Mouse (Mus musculus) kidney, adult 10 weeks (tissue): Measurements from ENCODE around the gene Fbxw4. TPM values are rescaled to one million over a fixed set of nuclear protein-coding genes. Genes with fewer than 3 reads are reported as not detected.

ENCODE experiments used
- polyA plus RNA-seq: library from polyadenylated mRNA; stranded (reverse); fragments of 350-450 nt; fragmentation: Illumina TruSeq; extraction: RNeasy Lipid Tissue Mini Kit (QIAGEN cat#74804); gene quantifications from one replicate; pipeline ENCODE4 v1.2.3, GENCODE M21; 2014; ENCODE audit warnings: low read depth, low replicate concordance

Gene Fbxw4
- polyA plus RNA-seq: 0.65 TPM

DNA sequence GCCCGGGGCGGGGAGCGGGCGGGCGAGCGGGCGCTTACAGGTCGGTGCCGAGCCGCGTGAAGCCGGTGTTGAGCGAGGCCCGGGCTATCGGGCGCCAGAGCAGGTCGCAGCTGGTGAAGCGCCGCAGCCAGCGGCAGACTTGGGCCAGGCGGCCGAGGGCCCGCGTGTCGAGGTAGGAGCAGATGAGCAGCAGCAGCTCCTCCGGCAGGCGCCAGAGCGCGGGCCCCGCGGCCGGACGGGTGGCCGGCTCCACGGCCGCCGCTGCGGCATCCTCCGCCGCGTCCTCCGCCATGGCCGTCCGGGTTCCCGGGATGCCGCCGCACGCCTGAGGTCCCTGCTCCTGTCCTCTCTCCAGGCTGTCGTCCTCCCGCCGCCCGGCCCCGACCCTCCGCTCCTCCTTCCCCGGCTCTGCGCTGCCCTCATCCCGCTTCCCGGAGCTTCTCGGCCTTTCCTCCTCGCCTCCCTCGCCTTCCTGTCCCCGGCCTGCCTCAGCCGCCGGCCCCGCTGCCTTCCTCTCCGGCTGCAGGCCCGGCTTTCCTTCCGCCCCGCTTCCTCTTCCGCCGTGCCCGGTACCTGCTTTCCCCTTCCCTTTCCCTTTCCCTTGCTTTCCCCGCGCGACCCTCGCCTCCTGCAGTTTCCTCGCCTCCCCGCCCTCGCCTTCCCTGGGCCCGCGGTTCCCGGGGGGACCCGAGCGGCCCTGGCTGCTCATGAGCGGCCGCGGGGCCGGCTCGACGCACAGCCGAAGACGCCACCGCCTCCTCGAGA lies at the start of gene Fbxw4:
TSS of gene Fbxw4 (minus strand) at position 575 of the 765 bp plus-strand sequence.

DNA sequence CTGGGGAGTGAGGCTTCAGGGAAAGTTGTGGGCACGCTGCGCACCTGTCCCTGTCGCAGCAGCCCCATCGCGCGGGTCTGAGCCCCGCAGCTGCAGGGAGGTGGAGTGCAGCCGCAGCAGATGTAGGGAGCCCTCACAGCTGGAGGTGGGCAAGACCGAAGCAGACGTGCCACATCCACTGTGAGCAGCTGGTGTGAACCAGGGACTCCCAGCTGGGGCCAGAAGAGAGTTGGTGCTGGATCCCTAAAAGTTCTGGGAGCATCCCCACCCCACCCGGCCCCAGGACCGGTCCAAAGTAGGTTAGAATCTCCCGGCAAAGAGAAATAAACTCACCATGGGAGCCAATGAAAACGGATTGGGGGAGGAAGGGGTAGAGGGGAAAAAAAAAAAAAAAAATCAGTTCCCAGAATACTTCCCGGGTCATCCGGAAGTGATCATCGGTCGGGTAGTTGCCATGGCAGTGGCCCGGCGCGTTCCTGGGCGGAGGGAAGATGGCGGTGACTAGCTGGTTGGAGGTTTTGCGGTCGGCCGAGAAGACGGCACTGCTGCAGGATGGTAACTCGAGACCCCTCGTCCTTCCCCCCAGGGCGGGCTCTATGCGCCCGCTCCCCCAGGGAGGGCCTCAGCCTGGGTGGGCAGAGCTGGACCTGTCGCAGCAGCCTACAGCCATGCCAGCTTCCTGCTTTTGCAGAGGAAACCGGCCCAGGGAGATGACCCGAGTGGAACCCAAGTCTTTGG lies 99.8 kb downstream of the Fbxw4 start, which contains the start of the genes Poll and Gm17018:
TSS of gene Poll (minus strand) at position 379 of the 738 bp plus-strand sequence.
TSS of gene Gm17018 (plus strand) at position 463 of the 738 bp plus-strand sequence.

Other genes with a start within 250 kb of the Fbxw4 start
- gene Poll, start 99.8 kb downstream of the Fbxw4 start, polyA plus RNA-seq: not detected
- gene Gm17018, start 99.7 kb downstream of the Fbxw4 start, polyA plus RNA-seq: 6.3 TPM
- gene Fgf8, start 82.6 kb upstream of the Fbxw4 start, polyA plus RNA-seq: not detected
- gene Npm3, start 89.3 kb upstream of the Fbxw4 start, polyA plus RNA-seq: 13.5 TPM
- 118 TPM for gene Mgea5, start 123.5 kb upstream of the Fbxw4 start, polyA plus RNA-seq
- gene Kcnip2, start 155.7 kb upstream of the Fbxw4 start, polyA plus RNA-seq: 10.1 TPM